Mouse (Mus musculus) erythroblast, embryonic 14.5 days (primary cell): ENCODE data around the gene Ube2c. TPM values are rescaled to one million over a fixed set of nuclear protein-coding genes. Genes with fewer than 3 reads are reported as not detected.

Experiments
- H3K27me3 ChIP-seq: 2 replicates; pipeline ENCODE4 v1.6.1; 2012; ENCODE audit warnings: inconsistent platforms; ENCODE audit not compliant: control insufficient read depth
- H3K36me3 ChIP-seq: 2 replicates; pipeline ENCODE4 v1.6.1; 2012; ENCODE audit warnings: mild to moderate bottlenecking, inconsistent platforms; ENCODE audit not compliant: control insufficient read depth
- H3K4me1 ChIP-seq: 2 replicates; pipeline ENCODE4 v1.6.1; 2012; ENCODE audit warnings: inconsistent platforms; ENCODE audit not compliant: control insufficient read depth
- H3K4me3 ChIP-seq: replicated peaks from 2 replicates; pipeline ENCODE3; 2012; ENCODE audit warnings: moderate library complexity, mild to moderate bottlenecking, inconsistent platforms
- H3K9me3 ChIP-seq: 2 replicates; pipeline ENCODE4 v1.6.1; 2012; ENCODE audit warnings: low read length, inconsistent platforms, mixed read lengths; ENCODE audit not compliant: control insufficient read depth
- GATA1 ChIP-seq: IDR thresholded peaks from 2 replicates; pipeline ENCODE4 v1.6.1; 2012; ENCODE audit warnings: low read length, inconsistent platforms, mixed read lengths
- TAL1 ChIP-seq: IDR thresholded peaks from 3 replicates; pipeline ENCODE4 v1.6.1; 2012; ENCODE audit warnings: low read length, inconsistent platforms, mixed read lengths
- polyA plus RNA-seq: library from polyadenylated mRNA; stranded (reverse); fragments of >175 nt; gene quantifications from 2 replicates; pipeline ENCODE4 v1.2.3, GENCODE M21; 2012

Ube2c gene
- polyA plus RNA-seq, 1 experiment: 179 TPM

DNA sequence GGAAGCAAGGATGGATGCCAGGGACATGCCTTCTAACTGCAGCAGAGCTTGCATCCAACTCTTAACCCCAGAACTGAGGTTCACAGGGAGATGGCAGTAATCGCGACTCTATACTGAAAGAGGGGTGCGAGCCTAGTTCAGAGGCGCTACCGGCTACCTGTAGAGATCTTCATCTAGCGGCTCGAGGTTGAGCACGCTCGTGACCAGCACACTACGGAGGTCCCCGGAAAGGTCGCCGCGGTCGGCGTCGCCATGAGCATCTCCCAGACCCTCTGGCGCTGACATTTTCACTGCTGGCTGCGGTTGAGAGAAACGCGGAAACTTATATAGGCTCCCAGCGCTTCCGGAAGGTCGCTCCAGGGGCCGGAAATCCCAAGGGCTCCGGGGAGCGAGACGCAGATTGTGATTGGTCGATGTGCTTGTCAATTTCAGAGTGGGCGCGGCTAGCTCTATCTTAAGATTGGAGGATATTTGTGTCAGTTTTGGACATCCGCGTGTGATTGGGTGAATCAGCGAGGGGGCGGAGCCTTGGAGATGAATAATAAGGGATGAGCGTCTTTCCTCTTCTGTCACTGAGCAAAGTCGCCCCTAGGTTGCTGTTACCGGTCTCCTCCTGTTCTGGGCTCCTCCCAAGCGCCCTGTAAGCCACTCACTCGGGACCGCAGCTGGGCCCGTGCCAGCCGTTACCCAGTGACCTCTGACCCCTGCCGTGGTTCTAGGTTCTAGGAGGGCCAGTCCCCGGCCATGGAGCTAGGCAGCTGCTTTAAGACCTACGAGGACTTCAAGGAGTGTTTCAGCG is 35.0 kb downstream of the Ube2c start, which contains the start of the genes Acot8 and Zswim3:
Gene Acot8 (minus strand): TSS at position 350 of the 799 bp plus-strand sequence.
Gene Zswim3 (plus strand): TSS at position 566 of the 799 bp plus-strand sequence.
- Histone ChIP-seq H3K27me3 (no peaks in the 10 kb centered on the region), H3K4me1 (peaks cover 50% of the 10 kb centered on the region), H3K4me3 (peak within 1 kb of the TSS; percentile 78), H3K9me3 (no peaks in the 10 kb centered on the region), H3K36me3 (peaks cover 53% of the 10 kb centered on the region)
- TF ChIP-seq TAL1 (no peak), GATA1 (no peak)

GRCm38 (mm10) chr2:164805332-164805718 is 35.6 kb downstream of the Ube2c start:
- Histone ChIP-seq H3K36me3 (peaks cover 52% of the 10 kb centered on the region), H3K4me1 (peaks cover 50% of the 10 kb centered on the region), H3K9me3 (no peaks in the 10 kb centered on the region), H3K27me3 (no peaks in the 10 kb centered on the region), H3K4me3 (peak overlapping the region; percentile 78)
- no peak for TF ChIP-seq GATA1
- no peak for TF ChIP-seq TAL1

DNA sequence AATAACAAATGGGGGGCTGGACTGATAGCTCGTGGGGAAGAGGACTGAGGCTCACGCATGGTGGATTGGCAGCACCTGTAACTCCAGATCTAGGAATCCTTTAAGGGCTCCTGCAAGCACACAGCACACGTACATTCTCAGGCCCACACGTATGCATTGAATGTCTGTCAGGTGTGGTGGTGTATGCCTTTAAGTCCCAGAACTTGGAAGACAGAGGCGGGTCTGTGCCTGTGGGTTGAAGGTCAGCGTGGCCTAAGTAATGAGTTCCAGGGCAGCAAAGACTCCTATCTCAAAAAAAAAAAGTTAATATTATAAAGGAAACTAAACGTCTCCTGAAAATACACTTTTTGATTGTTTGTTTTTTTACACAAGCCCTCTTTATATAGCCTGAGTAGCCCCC is 36.9 kb downstream of the Ube2c start:
- no peaks in the 10 kb centered on the region for H3K27me3 ChIP-seq
- peaks cover 48% of the 10 kb centered on the region for H3K4me1 ChIP-seq
- H3K4me3 ChIP-seq: no peak overlapping the region
- H3K36me3 ChIP-seq: peaks cover 45% of the 10 kb centered on the region
- no peaks in the 10 kb centered on the region for H3K9me3 ChIP-seq
- TF ChIP-seq TAL1 (no peak), GATA1 (no peak)

- Histone ChIP-seq H3K9me3 (no peaks in the 10 kb centered on the region), H3K36me3 (peaks cover 53% of the 10 kb centered on the region), H3K4me1 (peaks cover 33% of the 10 kb centered on the region), H3K4me3 (no peak overlapping the region), H3K27me3 (no peaks in the 10 kb centered on the region)
- TF ChIP-seq TAL1 (no peak), GATA1 (no peak)
Observed at GRCm38 (mm10) chr2:164813557-164813956, 43.9 kb downstream of the Ube2c start.

GRCm38 (mm10) chr2:164815348-164815747 is 45.6 kb downstream of the Ube2c start:
- no peak for TF ChIP-seq TAL1
- no peak for TF ChIP-seq GATA1
- peaks cover 48% of the 10 kb centered on the region for H3K36me3 ChIP-seq
- peaks cover 31% of the 10 kb centered on the region for H3K4me1 ChIP-seq
- no peak overlapping the region for H3K4me3 ChIP-seq
- H3K27me3 ChIP-seq: no peaks in the 10 kb centered on the region
- no peaks in the 10 kb centered on the region for H3K9me3 ChIP-seq

DNA sequence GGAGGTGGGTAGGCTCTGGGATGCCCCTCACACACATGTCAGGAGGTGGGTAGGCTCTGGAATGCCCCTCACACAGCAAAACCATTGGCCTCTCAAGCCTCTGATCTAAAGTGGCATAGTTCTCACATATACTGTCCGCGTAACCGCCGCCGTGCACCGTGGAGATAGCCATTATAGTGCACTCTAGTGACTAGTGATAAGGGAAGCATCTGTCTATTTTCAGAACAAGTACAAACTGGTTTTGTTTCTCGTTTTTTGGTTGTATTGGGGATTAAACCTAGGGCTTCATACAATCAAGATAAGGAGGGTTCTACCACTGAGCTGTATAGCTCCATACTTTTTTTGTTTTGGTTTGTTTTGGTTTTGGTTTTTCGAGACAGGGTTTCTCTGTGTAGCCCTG is 46.1 kb downstream of the Ube2c start:
- peaks cover 50% of the 10 kb centered on the region for H3K36me3 ChIP-seq
- TF ChIP-seq GATA1 (no peak; the same call in 1 of the 2 replicates), TAL1 (no peak)
- no peaks in the 10 kb centered on the region for H3K9me3 ChIP-seq
- H3K27me3 ChIP-seq: no peaks in the 10 kb centered on the region
- H3K4me1 ChIP-seq: peaks cover 31% of the 10 kb centered on the region
- no peak overlapping the region for H3K4me3 ChIP-seq

- no peaks in the 10 kb centered on the region for H3K27me3 ChIP-seq
- TF ChIP-seq TAL1: no peak
- no peak for TF ChIP-seq GATA1
- H3K4me3 ChIP-seq: no peak overlapping the region
- peaks cover 42% of the 10 kb centered on the region for H3K4me1 ChIP-seq
- H3K36me3 ChIP-seq: peaks cover 57% of the 10 kb centered on the region
- H3K9me3 ChIP-seq: no peaks in the 10 kb centered on the region
Observed at GRCm38 (mm10) chr2:164817206-164817605, 47.5 kb downstream of the Ube2c start.

GRCm38 (mm10) chr2:164817703-164818102 is 48.0 kb downstream of the Ube2c start:
- Histone ChIP-seq H3K9me3 (no peaks in the 10 kb centered on the region), H3K4me3 (no peak overlapping the region), H3K4me1 (peaks cover 47% of the 10 kb centered on the region), H3K27me3 (no peaks in the 10 kb centered on the region), H3K36me3 (peaks cover 53% of the 10 kb centered on the region)
- no peak for TF ChIP-seq TAL1
- TF ChIP-seq GATA1: no peak

- Histone ChIP-seq H3K9me3 (peaks cover 5% of the 10 kb centered on the region; the same call in 1 of the 2 replicates), H3K36me3 (peaks cover 49% of the 10 kb centered on the region), H3K4me1 (peaks cover 46% of the 10 kb centered on the region), H3K27me3 (no peaks in the 10 kb centered on the region), H3K4me3 (no peak overlapping the region)
- TF ChIP-seq TAL1: no peak
- no peak for TF ChIP-seq GATA1
Observed at GRCm38 (mm10) chr2:164821060-164821459, 51.4 kb downstream of the Ube2c start.
